Mouse (Mus musculus) brown adipose tissue, adult 24 weeks (tissue): ENCODE results near the gene Fras1. TPM values are rescaled to one million over a fixed set of nuclear protein-coding genes. Genes with fewer than 3 reads are reported as not detected.

Source experiments
- H3K27ac ChIP-seq: fragments of 200-500 bp; replicated peaks from 2 replicates; pipeline ENCODE4 v1.5.1; 2012; ENCODE audit warnings: low read depth, mild to moderate bottlenecking, low read length
- H3K4me1 ChIP-seq: fragments of 200-500 bp; 2 replicates; pipeline ENCODE4 v1.6.1; 2012; ENCODE audit warnings: low read length, mixed read lengths; ENCODE audit not compliant: control insufficient read depth, insufficient read depth, insufficient read length
- H3K4me3 ChIP-seq: fragments of 200-500 bp; 2 replicates; pipeline ENCODE4 v1.5.1; 2012; ENCODE audit warnings: low read depth, mild to moderate bottlenecking, low read length, moderate library complexity; ENCODE audit not compliant: insufficient read depth
- polyA plus RNA-seq: library from polyadenylated mRNA; stranded (reverse); fragments of >200 nt; gene quantifications from 2 replicates; pipeline ENCODE4 v1.2.4, GENCODE M21; 2012; ENCODE audit not compliant: missing spikeins, insufficient read depth, insufficient read length

The Fras1 gene
- polyA plus RNA-seq, 1 experiment, result 0.08 TPM

DNA sequence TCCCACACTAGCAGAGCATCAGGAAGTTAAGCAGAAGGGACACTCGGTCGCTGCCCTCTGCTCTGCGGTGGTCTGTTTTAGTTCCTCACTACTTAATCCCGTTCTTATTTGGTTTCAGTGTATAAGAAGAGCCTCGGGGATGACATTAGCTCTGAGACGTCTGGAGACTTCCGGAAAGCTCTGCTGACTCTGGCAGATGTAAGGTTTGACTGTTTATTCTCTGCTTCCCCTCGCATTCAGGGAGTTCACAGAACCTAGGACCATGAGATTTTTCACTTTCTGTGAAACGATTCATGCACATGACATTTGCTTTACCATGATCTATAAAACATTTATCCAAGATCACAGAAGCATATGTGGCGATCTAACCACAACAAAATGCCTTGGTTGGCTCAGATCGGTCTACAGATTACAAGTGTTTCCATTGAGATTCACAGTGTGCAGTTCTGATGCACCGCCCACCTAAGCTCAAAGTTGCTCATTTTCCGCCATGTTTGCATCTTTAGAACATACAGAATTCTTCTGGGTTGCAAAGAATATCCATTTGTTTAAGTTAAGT is 451.1 kb downstream of the Fras1 start:
- no peak overlapping the region for H3K27ac ChIP-seq
- no peaks in the 10 kb centered on the region for H3K4me1 ChIP-seq
- H3K4me3 ChIP-seq, result no peak overlapping the region

GRCm38 (mm10) chr5:96827176-96827575 is 453.4 kb downstream of the Fras1 start:
- Histone ChIP-seq H3K4me3 (no peak overlapping the region), H3K4me1 (no peaks in the 10 kb centered on the region), H3K27ac (no peak overlapping the region)

Other genes with a start within 250 kb of the Fras1 start
- gene Cnot6l, start 209.8 kb upstream of the Fras1 start, polyA plus RNA-seq, result 8.9 and 11.8 TPM in 2 replicates
- gene Mrpl1, start 164.5 kb upstream of the Fras1 start, polyA plus RNA-seq, result 36.1 and 36.6 TPM in 2 replicates